Mouse (Mus musculus) hindbrain, embryonic 16.5 days (tissue): ENCODE data around the gene Tram1l1. TPM values are rescaled to one million over a fixed set of nuclear protein-coding genes. Genes with fewer than 3 reads are reported as not detected.
"Not testable (repeated sequence)": the region's sequence is repeated elsewhere in the genome, so short reads cannot be mapped to it uniquely, and the experiment has no call there.

Experiments used
- ATAC-seq: fragments of 200-750 bp; cut with Nextera tagmentation; 2 replicates; pipeline ENCODE4 v1.8.0; 2017; ENCODE audit warnings: moderate TSS enrichment, moderate library complexity
- H3K27ac ChIP-seq: fragments of 300-500 bp; sonication (generic); 2 replicates; pipeline ENCODE4 v1.5.1; 2014; ENCODE audit warnings: low read depth, mild to moderate bottlenecking, control low read depth, low read length, moderate library complexity
- H3K27me3 ChIP-seq: fragments of 300-500 bp; sonication (generic); replicated peaks from 2 replicates; pipeline ENCODE4 v1.6.1; 2014; ENCODE audit warnings: low read length; ENCODE audit not compliant: control insufficient read depth, insufficient read depth
- H3K36me3 ChIP-seq: fragments of 300-500 bp; sonication (generic); 2 replicates; pipeline ENCODE4 v1.6.1; 2014; ENCODE audit warnings: mild to moderate bottlenecking, low read length, moderate library complexity, mixed read lengths; ENCODE audit not compliant: control insufficient read depth, insufficient read depth
- H3K4me1 ChIP-seq: fragments of 300-500 bp; sonication (generic); 2 replicates; pipeline ENCODE4 v1.6.1; 2014; ENCODE audit warnings: low read depth, low read length; ENCODE audit not compliant: control insufficient read depth, insufficient read depth
- H3K4me2 ChIP-seq: fragments of 300-500 bp; sonication (generic); 2 replicates; pipeline ENCODE4 v1.6.1; 2014; ENCODE audit warnings: mild to moderate bottlenecking, low read length, control low read depth, moderate library complexity
- H3K4me3 ChIP-seq: fragments of 300-500 bp; sonication (generic); 2 replicates; pipeline ENCODE4 v1.5.1; 2014; ENCODE audit warnings: mild to moderate bottlenecking, low read length, control low read depth, moderate library complexity
- H3K9ac ChIP-seq: fragments of 300-500 bp; sonication (generic); 2 replicates; pipeline ENCODE4 v1.6.1; 2014; ENCODE audit warnings: low read depth, mild to moderate bottlenecking, control low read depth, low read length, moderate library complexity
- H3K9me3 ChIP-seq: fragments of 300-500 bp; sonication (generic); 2 replicates; pipeline ENCODE4 v1.6.1; 2014; ENCODE audit warnings: mild to moderate bottlenecking, low read length, moderate library complexity; ENCODE audit not compliant: control insufficient read depth
- WGBS: fragments of 180-500 bp; shearing (Covaris S2); extraction: QIAGEN DNeasy Blood & Tissue Kit; methylation state at CpG from one replicate; pipeline ENCODE4 v1.1.7; 2014; 5-methylcytosine and 5-hydroxymethylcytosine counted together
- polyA plus RNA-seq: library from polyadenylated mRNA; unstranded; fragments of >200 nt; fragmentation: Nextera tagmentation; extraction: Ambion mirVana; gene quantifications from 2 replicates; pipeline ENCODE4 v1.2.1, GENCODE M21; 2015

Tram1l1 gene
- 47.0 and 48.2 TPM in 2 replicates for polyA plus RNA-seq

GRCm38 (mm10) chr3:124320821-124321576 is at the start of gene Tram1l1:
Tram1l1 (plus strand) TSS chr3:124320855.
- Histone ChIP-seq H3K4me3 (peak within 1 kb of the TSS; percentile 71), H3K27ac (peak within 1 kb of the TSS; percentile 89), H3K9me3 (no peaks in the 10 kb centered on the region; the same call in 1 of the 2 replicates), H3K4me2 (peak within 1 kb of the TSS; percentile 83), H3K36me3 (no peaks in the 10 kb centered on the region), H3K27me3 (no peaks in the 10 kb centered on the region), H3K4me1 (peaks cover 12% of the 10 kb centered on the region), H3K9ac (peak within 1 kb of the TSS; percentile 78)
- peak; percentile 98 for ATAC-seq
- WGBS: 1% methylated on average over 53 of the region's 53 CpGs

- no peak overlapping the region for H3K9ac ChIP-seq
- H3K4me1 ChIP-seq: no peaks in the 10 kb centered on the region
- H3K9me3 ChIP-seq: no peaks in the 10 kb centered on the region
- H3K4me3 ChIP-seq: no peak overlapping the region
- no peaks in the 10 kb centered on the region for H3K36me3 ChIP-seq
- H3K27me3 ChIP-seq: no peaks in the 10 kb centered on the region
- ATAC-seq: no peak
- H3K4me2 ChIP-seq: no peak overlapping the region
- WGBS: 64% methylated on average over 4 of the region's 4 CpGs
- no peak overlapping the region for H3K27ac ChIP-seq
Measured at GRCm38 (mm10) chr3:124271229-124271628, 49.4 kb upstream of the Tram1l1 start.

DNA sequence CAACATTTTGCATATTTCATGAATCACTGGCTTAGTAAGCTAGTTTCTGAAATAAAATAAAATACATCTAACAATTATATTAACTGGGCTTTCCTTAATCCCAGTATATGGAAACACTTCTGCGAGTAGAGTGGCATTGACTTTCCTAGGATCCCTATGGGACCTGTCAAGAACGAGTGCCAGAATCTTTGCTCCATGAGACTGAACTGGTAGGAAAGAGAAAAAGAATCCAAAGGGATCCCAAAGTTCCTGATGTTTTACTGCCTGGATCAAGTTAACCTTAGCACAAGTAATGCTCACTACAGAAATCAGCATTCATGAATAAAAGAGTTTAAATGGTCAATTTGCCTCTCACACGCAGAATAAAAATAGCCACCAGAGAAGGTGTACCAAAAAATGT is 49.0 kb upstream of the Tram1l1 start:
- Histone ChIP-seq H3K4me3 (no peak overlapping the region), H3K4me2 (no peak overlapping the region), H3K9ac (no peak overlapping the region), H3K9me3 (no peaks in the 10 kb centered on the region), H3K27ac (no peak overlapping the region), H3K36me3 (no peaks in the 10 kb centered on the region), H3K27me3 (no peaks in the 10 kb centered on the region), H3K4me1 (no peaks in the 10 kb centered on the region)
- no peak for ATAC-seq
- 63% methylated on average over 3 of the region's 3 CpGs for WGBS

- H3K27me3 ChIP-seq: no peaks in the 10 kb centered on the region
- WGBS: 52% methylated on average over 2 of the region's 2 CpGs
- H3K4me1 ChIP-seq: no peaks in the 10 kb centered on the region
- peak; percentile 62; the same call in 1 of the 2 replicates for ATAC-seq
- no peak overlapping the region for H3K4me2 ChIP-seq
- H3K36me3 ChIP-seq: no peaks in the 10 kb centered on the region
- no peak overlapping the region; the same call in 1 of the 2 replicates for H3K27ac ChIP-seq
- no peak overlapping the region for H3K9ac ChIP-seq
- no peak overlapping the region for H3K4me3 ChIP-seq
- no peaks in the 10 kb centered on the region for H3K9me3 ChIP-seq
Measured at GRCm38 (mm10) chr3:124272465-124273089, 48.1 kb upstream of the Tram1l1 start.

- H3K4me2 ChIP-seq: peak overlapping the region; percentile 49
- peak overlapping the region; percentile 18; the same call in 1 of the 2 replicates for H3K4me3 ChIP-seq
- H3K36me3 ChIP-seq, H3K4me1 ChIP-seq, H3K9me3 ChIP-seq, H3K27ac ChIP-seq, H3K27me3 ChIP-seq: not testable (repeated sequence)
- peak; percentile 64; the same call in 1 of the 2 replicates for ATAC-seq
- 12% methylated on average over 13 of the region's 13 CpGs for WGBS
- peak overlapping the region; percentile 48; the same call in 1 of the 2 replicates for H3K9ac ChIP-seq
Measured at GRCm38 (mm10) chr3:124274928-124275609, 45.6 kb upstream of the Tram1l1 start.

GRCm38 (mm10) chr3:124288936-124289335 is 31.7 kb upstream of the Tram1l1 start:
- WGBS: 50% methylated on average over 7 of the region's 7 CpGs
- ATAC-seq: not testable (repeated sequence)

GRCm38 (mm10) chr3:124319254-124319653 is 1.4 kb upstream of the Tram1l1 start:
- 71% methylated on average over 4 of the region's 4 CpGs for WGBS
- Histone ChIP-seq H3K4me1 (peaks cover 12% of the 10 kb centered on the region), H3K4me3 (no peak overlapping the region), H3K9ac (no peak overlapping the region), H3K27me3 (no peaks in the 10 kb centered on the region), H3K4me2 (no peak overlapping the region), H3K36me3 (no peaks in the 10 kb centered on the region), H3K27ac (no peak overlapping the region), H3K9me3 (no peaks in the 10 kb centered on the region; the same call in 1 of the 2 replicates)
- ATAC-seq: no peak

More at GRCm38 (mm10) chr3:124288936-124289335, 31.7 kb upstream of the Tram1l1 start:
- not testable (repeated sequence) for H3K4me1 ChIP-seq, H3K9ac ChIP-seq, H3K27me3 ChIP-seq, H3K4me2 ChIP-seq, H3K9me3 ChIP-seq, H3K36me3 ChIP-seq, H3K27ac ChIP-seq, H3K4me3 ChIP-seq

DNA sequence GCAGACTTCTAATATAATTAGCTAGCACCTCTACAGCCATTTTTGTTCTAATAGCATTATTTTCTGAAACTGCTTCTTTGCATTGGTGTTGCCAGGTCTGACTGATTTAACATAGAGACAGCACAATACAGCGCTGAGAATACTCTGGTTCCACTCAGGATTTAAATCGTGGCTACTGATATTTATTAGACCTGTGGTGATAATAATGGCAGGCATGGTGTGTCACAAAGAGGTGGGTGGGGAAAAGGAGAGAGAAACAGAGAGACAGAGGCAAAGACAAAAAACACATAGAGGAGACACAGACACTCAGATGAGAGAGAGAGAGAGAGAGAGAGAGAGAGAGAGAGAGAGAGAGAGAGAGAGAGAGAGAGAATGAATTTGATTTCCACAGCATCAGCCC is 257 bp upstream of the Tram1l1 start:
- 9% methylated on average over 2 of the region's 2 CpGs for WGBS
- Histone ChIP-seq H3K9ac (peak overlapping the region; percentile 78), H3K27me3 (no peaks in the 10 kb centered on the region), H3K9me3 (no peaks in the 10 kb centered on the region; the same call in 1 of the 2 replicates), H3K4me2 (peak overlapping the region; percentile 83), H3K4me3 (peak overlapping the region; percentile 71), H3K27ac (peak overlapping the region; percentile 89), H3K4me1 (peaks cover 12% of the 10 kb centered on the region), H3K36me3 (no peaks in the 10 kb centered on the region)
- ATAC-seq: peak; percentile 63

DNA sequence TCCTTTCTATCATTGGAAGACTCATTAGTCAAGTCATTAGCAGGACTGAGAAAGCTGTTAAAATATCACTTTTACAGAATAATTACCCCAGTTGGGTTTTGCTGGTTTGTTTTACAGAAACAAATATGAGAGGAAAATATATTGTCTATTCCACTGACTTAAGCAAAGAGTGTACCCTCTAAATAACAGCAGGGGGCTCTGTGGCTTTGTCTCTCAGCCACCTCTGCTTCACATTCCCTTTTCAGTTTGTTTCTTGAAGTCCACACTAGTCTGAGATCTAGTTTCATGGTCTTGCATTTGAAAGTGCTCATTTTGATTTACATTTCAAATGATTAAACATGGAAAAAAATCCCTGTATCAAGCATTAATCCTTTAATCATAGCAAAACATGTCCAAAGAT is 25.8 kb downstream of the Tram1l1 start:
- Histone ChIP-seq H3K9me3 (no peaks in the 10 kb centered on the region), H3K27ac (no peak overlapping the region), H3K9ac (no peak overlapping the region), H3K36me3 (no peaks in the 10 kb centered on the region), H3K4me1 (no peaks in the 10 kb centered on the region), H3K4me2 (no peak overlapping the region), H3K27me3 (no peaks in the 10 kb centered on the region), H3K4me3 (no peak overlapping the region)
- no peak for ATAC-seq
